Mouse (Mus musculus) heart, postnatal 25 days (tissue): ENCODE data around the gene P4ha2. TPM values are rescaled to one million over a fixed set of nuclear protein-coding genes. Genes with fewer than 3 reads are reported as not detected.

Experiments
- DNase-seq: peaks from one replicate; pipeline ENCODE4 v3.0.0; 2022; ENCODE audit warnings: low spot score
- intact Hi-C: fragments of 180-260 bp; cut with DNase I; formaldehyde crosslinking; loops from one replicate; pipeline ENCODE4 v1.15.1; 2025
- total RNA-seq, 2 experiments: library from RNA; stranded (reverse); gene quantifications; 2 replicates each; pipeline ENCODE4 v1.2.3; 2021

P4ha2 gene
- 10 to 100 TPM; 56.6 to 61.7 TPM for total RNA-seq

GRCm38 (mm10) chr11:54100045-54100691 lies at the start of gene P4ha2:
P4ha2 (plus strand) TSS chr11:54100095.
- DNase-seq, result no peak
- intact Hi-C loops, result no loop called here

GRCm38 (mm10) chr11:54050205-54050604 lies 49.7 kb upstream of the P4ha2 start:
- intact Hi-C loops, result loop anchor here (5.0 kb wide), 1 partner anchor 118 kb away; no protein-coding TSS in a partner anchor
- no peak for DNase-seq

- no peak for DNase-seq
- intact Hi-C loops, result loop anchor here (5.0 kb wide), 1 partner anchor 119 kb away; no protein-coding TSS in a partner anchor
Observed at GRCm38 (mm10) chr11:54051161-54051560, 48.7 kb upstream of the P4ha2 start.

GRCm38 (mm10) chr11:54052128-54052527 lies 47.8 kb upstream of the P4ha2 start:
- DNase-seq, result no peak
- intact Hi-C loops, result loop anchor here (5.0 kb wide), 1 partner anchor 120 kb away; no protein-coding TSS in a partner anchor

- intact Hi-C loops, result loop anchor here (5.0 kb wide), 1 partner anchor 121 kb away; no protein-coding TSS in a partner anchor
Observed at GRCm38 (mm10) chr11:54053090-54053489, 46.8 kb upstream of the P4ha2 start.

GRCm38 (mm10) chr11:54054257-54054656 lies 45.6 kb upstream of the P4ha2 start:
- DNase-seq, result no peak
- intact Hi-C loops, result loop anchor here (1.0 to 5.0 kb wide), 3 partner anchors 35 to 122 kb away; no protein-coding TSS in a partner anchor

More at GRCm38 (mm10) chr11:54053090-54053489, 46.8 kb upstream of the P4ha2 start:
- DNase-seq, result no peak

GRCm38 (mm10) chr11:54056132-54056531 lies 43.8 kb upstream of the P4ha2 start:
- DNase-seq, result no peak

GRCm38 (mm10) chr11:54057428-54057827 lies 42.5 kb upstream of the P4ha2 start:
- no peak for DNase-seq
- intact Hi-C loops, result no loop called here

More at GRCm38 (mm10) chr11:54056132-54056531, 43.8 kb upstream of the P4ha2 start:
- intact Hi-C loops, result no loop called here

GRCm38 (mm10) chr11:54058056-54058617 lies 41.8 kb upstream of the P4ha2 start:
- no peak for DNase-seq
- intact Hi-C loops, result no loop called here

- intact Hi-C loops, result no loop called here
- DNase-seq, result no peak
Observed at GRCm38 (mm10) chr11:54058643-54059042, 41.3 kb upstream of the P4ha2 start.

- no peak for DNase-seq
- intact Hi-C loops, result no loop called here
Observed at GRCm38 (mm10) chr11:54059526-54059925, 40.4 kb upstream of the P4ha2 start.

GRCm38 (mm10) chr11:54060316-54060715 lies 39.6 kb upstream of the P4ha2 start:
- intact Hi-C loops, result no loop called here
- peak; percentile 60 for DNase-seq

- intact Hi-C loops, result loop anchor here (2.0 kb wide), 1 partner anchor 27 kb away; no protein-coding TSS in a partner anchor
- DNase-seq, result peak; percentile 41
Observed at GRCm38 (mm10) chr11:54062086-54062752, 37.7 kb upstream of the P4ha2 start.

- intact Hi-C loops, result loop anchor here (2.0 kb wide), 1 partner anchor 26 kb away; no protein-coding TSS in a partner anchor
- no peak for DNase-seq
Observed at GRCm38 (mm10) chr11:54062753-54063471, 37.0 kb upstream of the P4ha2 start.

GRCm38 (mm10) chr11:54063472-54063775 lies 36.5 kb upstream of the P4ha2 start:
- intact Hi-C loops, result loop anchor here (2.0 kb wide), 1 partner anchor 25 kb away; no protein-coding TSS in a partner anchor
- no peak for DNase-seq

- intact Hi-C loops, result loop anchor here (2.0 kb wide), 1 partner anchor 36 kb away; the partner anchor contains the start of gene Slc22a4
- no peak for DNase-seq
Observed at GRCm38 (mm10) chr11:54064412-54064978, 35.4 kb upstream of the P4ha2 start.

GRCm38 (mm10) chr11:54065106-54065914 lies 34.6 kb upstream of the P4ha2 start:
- intact Hi-C loops, result loop anchor here (2.0 kb wide), 1 partner anchor 37 kb away; the partner anchor contains the start of gene Slc22a4

GRCm38 (mm10) chr11:54065915-54066178 lies 34.0 kb upstream of the P4ha2 start:
- intact Hi-C loops, result loop anchor here (2.0 kb wide), 1 partner anchor 37 kb away; the partner anchor contains the start of gene Slc22a4
- no peak for DNase-seq

More at GRCm38 (mm10) chr11:54065106-54065914, 34.6 kb upstream of the P4ha2 start:
- DNase-seq, result no peak

- intact Hi-C loops, result no loop called here
- no peak for DNase-seq
Observed at GRCm38 (mm10) chr11:54066400-54066799, 33.5 kb upstream of the P4ha2 start.
